Mouse (Mus musculus): Measurements from ENCODE around the gene Cep295.
"Not testable (repeated sequence)": the region's sequence is repeated elsewhere in the genome, so short reads cannot be mapped to it uniquely, and the experiment has no call there.

Gene Cep295

DNA sequence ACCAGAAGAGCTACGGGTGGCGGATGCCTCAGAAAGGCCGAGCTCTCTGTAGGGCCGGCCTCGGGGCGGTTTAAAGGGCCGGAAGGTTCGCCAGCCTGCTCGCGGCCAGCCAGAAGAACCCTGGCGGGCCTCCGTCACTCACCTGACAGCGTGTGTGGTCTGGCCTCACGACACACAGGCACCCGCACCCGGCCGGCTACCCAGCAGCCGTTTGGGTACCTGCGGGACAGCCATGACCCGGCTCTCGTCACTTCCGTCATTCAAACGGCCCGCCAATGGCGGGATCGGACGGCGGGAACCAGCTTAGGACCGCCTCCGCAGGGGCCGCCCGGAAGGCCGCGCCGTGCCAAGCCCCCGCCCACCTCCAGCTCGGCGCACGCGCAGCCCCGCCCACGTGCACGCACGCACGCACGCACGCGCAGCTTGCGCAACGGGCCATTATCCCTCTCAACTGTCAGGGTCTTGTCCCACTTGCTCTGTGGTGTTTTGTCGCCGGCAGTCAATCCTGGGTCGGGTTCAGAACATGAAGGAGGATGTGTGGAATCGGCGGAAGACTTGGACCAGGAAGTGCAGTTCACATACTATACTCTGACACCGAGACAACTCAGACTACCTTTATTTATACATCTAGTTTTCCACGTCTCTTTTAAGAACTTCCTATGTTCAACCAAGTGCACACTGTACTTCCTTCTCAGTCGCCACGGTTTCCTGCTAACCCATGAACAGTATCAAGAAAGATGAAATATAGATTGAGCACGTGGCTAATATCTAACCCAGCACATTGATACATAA, at the start of gene Cep295:
Gene Cep295, minus strand, starts transcription at position 305 of the 792 bp plus-strand sequence.
- DNase-seq, result peak; percentile 97

GRCm38 (mm10) chr9:15397591-15397990, 40.0 kb upstream of the Cep295 start:
- DNase-seq, result no peak

GRCm38 (mm10) chr9:15395353-15395942, 37.9 kb upstream of the Cep295 start:
- no peak for DNase-seq

DNA sequence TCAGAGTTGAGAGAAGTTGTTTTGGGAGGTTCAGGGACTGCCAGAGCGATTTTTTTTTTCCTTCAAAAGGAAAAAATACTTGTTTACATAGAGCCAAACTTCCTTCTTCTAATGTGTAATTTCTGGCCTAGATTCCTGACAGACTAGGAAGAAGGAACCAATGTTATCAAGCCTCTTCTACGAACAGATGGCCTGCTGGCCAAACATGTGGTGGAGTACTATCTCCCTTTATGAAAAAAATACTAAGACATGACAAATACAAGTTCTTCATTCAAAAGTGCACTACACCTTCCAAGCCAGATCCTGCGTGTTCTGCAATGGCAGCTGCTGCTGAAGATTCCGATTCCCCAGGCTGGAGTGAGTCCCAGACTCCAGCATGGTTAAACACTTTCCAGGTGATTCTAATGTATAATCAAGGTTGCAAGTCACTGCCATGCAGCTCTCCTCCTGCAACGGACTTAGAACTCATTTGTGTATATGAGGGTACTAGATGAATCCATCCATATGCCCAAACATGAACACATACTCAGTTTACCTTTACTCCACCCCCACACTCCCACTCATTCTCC, 29.6 kb upstream of the Cep295 start:
- no peak for DNase-seq

DNA sequence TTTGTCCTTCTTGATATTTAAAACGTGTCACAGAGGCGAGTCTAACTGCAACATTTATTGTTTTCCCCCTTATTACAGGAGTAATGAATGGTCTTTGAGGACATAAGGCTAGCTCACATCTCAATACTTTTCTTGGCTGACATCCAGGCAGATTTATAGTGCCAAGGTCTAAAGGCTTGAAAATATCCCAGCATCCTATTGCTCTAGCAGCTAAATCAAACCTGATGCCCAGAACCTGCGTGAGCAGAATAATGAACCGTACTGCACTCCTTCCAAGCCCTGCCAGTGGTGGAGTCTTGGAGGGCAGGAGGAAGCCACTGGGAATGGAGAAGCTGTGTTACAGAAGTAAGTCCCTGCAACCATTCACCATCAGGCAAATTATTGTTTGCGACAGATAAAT, 26.7 kb upstream of the Cep295 start:
- no peak for DNase-seq

- no peak for DNase-seq
These were observed 8.7 kb upstream of the Cep295 start for GRCm38 (mm10) chr9:15366260-15366659.

- DNase-seq, result no peak
These were observed 8.3 kb upstream of the Cep295 start for GRCm38 (mm10) chr9:15365856-15366255.

DNA sequence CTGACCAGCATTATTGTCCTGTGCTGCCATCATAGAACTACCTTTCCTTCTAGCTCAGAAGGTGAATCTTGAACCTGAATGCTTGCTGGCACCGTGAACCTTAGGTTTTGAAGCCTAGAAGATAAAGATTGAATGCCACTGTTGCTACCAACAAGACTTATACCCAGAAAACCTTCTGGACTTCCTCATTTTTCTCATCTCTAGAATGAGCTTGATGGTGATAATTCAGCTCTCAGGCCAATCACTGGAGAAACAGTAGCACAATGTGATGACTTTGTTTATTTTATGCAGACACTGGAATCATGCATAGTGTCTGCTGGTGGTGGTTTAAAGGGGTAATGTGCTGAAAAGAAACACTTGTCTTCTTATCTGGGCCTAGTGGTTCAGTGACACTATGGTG, 7.3 kb upstream of the Cep295 start:
- no peak for DNase-seq

- no peak for DNase-seq
These were observed 588 bp downstream of the Cep295 start for GRCm38 (mm10) chr9:15356916-15357483.

DNA sequence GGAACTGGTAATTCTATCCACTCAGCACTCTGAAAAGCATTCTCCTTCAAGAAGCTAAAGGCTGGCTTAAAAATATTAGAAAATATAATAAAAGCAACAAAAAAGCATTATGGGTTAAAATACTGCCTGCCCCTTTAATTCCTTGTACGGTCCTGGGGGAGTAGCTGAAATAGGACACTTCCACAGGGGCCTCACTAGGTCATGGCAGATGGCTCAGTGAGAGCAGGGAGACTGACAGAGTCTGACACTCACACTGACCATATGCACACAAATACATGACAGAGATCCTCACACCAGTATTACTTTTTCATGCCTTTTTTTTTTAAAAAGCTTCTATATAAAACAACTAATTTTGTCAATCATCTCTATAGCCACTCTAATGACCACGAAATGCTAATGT, 7.7 kb downstream of the Cep295 start:
- no peak for DNase-seq

DNA sequence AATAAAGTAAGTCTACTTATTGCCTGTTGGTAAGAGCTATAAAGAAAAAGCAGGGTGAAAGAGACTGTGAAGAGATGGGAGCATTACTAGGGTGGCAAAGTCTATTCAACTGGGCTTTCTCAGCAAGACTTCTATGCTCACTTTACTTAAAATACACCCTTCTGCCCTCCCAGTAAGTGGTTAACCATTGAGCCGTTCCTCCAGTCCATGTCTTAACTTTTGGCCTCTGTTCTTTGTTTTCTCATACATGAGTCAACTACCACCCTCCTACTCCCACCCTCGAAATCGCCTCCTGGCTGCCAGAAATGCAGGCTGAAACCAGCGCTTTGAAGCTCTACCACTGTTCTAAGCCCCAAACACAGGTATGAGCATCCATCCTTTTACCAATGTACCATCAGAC, 19.8 kb downstream of the Cep295 start:
- DNase-seq, result no peak

DNA sequence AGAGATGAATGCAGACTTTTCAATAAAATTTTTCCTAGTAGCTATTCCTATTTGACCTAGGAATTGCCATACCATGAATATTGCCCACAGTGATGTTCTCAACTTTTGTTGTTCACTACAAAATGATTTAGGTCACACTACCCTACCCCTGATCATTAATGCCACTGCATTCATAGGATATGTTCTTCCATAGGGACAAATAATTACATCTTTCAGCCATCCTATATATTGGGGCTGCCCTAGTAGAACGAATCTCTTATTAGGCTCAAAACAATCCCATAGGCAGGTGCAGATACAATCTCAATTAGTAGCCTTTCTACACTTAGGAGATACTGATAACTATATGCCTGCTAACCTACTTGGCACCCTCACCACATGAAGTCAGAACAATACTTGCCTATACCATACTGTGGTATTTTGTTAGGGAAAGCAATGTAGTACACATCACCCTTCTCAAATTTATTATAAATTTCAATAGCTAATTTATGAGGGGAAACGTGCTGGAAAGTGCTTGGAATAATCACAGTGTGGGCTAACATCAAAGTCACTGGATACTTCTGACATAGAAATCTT, 39.3 kb downstream of the Cep295 start:
- no peak for DNase-seq

DNA sequence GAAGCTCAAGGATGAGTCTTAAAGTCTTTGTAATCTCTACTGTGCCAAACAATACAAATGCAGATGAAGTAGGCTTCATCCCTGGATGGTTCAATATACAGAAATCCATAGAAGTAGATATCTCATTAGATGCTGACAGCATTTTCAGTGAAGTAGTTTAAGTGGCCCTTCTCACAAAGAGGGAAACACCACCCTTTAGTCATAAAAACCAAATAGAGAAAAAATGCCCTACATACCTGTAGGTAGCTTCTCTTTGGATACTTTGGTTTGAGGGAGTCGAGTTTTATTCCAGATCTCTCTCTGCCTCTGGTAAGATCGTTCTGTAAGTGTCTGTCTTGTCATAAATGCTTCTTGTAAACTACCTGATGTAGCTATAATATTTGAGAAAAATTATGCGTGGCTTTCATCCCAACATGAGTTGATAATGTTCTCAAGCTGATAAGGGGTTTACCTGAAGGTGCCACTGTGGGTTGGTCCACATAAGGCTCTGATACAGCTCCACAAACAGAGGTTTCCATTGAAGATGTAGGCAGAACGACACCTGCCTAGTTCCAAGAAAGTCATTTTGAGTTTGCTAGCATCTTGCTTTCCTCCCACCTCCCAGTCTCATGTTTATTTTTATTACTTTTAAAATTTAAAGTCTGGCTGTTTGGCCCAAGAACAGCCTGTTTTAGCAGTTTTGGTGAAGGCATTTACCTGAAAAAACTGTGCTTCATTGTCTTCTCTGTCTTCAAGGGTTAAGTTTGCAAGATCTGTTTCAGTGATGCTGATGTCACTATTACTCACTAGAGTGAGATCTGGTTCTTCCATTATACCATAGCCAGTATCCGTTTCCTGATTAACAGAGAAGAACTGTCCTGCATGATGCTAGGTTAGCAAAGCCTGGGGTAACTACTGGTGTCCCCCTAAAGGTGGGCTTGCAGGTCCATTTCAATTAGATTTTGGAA, 40.1 kb downstream of the Cep295 start:
- no peak for DNase-seq

- not testable (repeated sequence) for DNase-seq
These were observed 41.3 kb downstream of the Cep295 start for GRCm38 (mm10) chr9:15316296-15316695.

DNA sequence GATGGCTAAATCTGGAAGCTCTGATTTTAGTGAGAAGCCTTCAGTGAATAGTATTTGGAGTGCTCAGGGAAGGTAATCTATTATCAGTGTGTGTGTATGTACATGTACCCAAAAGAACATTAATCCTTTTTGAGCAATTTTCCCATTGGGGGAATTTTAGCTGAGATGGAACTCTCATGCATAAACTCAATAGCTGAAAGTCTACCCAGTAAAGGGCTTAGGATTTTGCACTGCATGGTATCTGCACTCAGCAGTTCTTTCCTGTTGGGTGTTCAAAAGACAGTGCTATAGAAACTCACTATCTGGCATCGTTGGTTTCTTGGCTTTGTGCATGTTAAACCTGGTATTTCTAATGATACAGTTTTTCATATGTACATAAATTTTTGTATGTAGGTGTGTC, 43.0 kb downstream of the Cep295 start:
- no peak for DNase-seq

- no peak for DNase-seq
These were observed 44.0 kb downstream of the Cep295 start for GRCm38 (mm10) chr9:15313633-15314032.

DNA sequence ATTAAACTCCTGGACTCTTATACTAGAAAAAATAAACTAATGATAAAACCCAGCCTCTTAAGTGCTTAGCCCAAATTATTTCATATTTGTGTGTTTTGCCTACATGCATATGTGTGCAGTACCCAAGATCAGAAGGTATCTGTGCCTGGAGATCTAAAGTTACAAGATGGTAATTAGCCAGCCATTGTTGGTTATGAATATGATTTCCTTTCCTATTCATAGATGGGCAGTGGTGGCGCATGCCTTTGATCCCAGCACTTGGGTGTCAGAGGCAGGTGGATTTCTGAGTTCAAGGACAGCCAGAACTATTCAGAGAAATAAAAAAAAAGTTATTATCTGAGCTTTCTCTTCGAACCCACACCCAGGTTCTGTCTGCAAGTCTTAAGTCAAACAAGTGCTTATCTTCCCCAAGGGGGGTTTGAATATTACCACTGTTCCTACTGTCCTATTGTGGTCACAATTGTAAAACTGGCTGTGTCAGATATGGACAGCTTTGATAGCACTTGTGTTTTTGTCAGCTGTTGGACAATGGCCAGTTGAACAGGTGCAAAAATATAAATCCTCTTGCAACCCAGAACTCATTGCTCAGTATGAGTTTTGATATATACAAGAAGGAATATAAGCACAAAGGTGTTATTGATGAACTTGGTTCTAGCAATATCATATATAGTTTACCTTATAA, 45.4 kb downstream of the Cep295 start:
- no peak for DNase-seq

GRCm38 (mm10) chr9:15310179-15310578, 47.4 kb downstream of the Cep295 start:
- no peak for DNase-seq

GRCm38 (mm10) chr9:15309425-15309824, 48.2 kb downstream of the Cep295 start:
- no peak for DNase-seq

DNA sequence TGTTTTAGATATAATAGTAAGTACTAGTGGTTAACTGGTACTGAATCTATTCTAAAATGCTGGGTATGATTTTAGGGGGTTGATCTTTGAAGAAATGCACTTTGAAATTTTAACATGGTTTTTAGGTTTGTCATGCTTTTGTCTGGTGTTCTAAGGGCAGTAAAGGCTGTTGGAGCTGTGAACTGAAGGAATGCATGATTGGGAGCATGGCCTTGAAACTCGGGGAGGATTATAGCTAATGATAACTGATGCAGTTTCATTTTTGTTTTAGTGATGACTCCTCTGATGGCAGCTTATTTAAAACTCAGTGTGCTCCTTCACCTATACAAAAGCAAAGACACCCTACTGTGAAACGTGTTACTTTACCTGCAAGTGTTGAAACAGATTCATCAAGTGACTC, 49.3 kb downstream of the Cep295 start:
- DNase-seq, result no peak

DNA sequence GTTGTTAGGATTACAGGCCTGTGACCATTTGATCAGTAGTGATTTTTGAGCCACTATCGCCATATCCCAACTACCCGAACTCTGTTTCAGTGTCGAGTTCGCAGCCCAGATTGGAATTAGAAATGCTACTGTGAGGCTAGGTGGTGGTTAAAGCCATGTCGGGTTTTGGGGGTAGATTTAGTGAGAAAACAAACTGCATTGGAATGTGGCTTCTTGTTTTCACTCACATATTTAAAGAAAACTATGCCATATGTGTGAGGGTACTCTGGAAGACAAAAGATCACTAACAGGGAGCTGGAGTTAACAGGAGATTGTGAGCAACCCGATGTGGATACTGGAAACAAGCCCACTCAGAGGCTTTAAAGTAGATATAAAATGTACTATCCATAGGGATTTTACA, 50.3 kb downstream of the Cep295 start:
- no peak for DNase-seq

Measured in right cerebral cortex, adult 18-20 months (tissue).